Mouse (Mus musculus) hindlimb bud, embryonic 11.5 days (tissue): ENCODE results near the gene Pip4k2a.

Experiments used
- DNase-seq: peaks from one replicate; pipeline ENCODE4 v3.0.0-alpha.2; 2012; ENCODE audit warnings: low read depth, low spot score; ENCODE audit errors: extremely low spot score

The Pip4k2a gene

DNA sequence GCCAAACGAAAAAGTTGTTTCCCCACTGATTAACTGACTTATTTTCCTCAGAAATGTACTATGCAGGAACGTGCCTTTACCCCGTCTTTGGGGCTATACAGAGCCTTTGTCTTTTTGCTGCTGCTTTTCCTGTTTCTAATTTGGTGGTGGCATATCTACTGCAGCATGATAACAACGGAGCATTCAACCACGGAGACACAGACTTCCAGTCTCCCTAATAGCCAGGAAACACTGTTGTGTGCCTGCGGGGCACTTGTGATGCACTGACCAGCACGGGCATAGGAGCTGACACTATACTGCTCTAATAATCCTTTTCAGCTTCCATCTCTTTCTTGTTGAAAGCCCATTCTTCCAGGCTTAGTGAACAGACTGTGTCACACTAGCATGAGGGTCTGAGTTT lies 41.0 kb downstream of the Pip4k2a start:
- DNase-seq: no peak

DNA sequence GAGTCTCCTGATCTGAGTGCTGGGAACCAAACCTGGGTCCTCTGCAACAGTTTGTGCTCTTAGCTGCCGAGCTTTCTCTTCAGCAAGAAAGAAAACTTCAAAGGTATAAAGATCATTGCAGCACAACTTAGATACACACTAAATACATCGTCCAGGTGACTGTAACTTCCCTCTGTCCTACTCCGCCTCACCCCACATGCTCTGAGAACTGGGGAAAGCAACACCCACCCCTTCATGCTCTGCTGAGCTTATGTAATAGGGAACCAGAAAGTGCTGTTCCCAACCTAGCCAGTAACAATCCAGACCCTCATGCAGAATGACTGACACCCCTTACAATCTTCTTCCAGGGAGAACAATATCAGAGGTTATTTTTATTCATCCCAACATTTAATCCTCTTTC lies 41.5 kb downstream of the Pip4k2a start:
- no peak for DNase-seq

DNA sequence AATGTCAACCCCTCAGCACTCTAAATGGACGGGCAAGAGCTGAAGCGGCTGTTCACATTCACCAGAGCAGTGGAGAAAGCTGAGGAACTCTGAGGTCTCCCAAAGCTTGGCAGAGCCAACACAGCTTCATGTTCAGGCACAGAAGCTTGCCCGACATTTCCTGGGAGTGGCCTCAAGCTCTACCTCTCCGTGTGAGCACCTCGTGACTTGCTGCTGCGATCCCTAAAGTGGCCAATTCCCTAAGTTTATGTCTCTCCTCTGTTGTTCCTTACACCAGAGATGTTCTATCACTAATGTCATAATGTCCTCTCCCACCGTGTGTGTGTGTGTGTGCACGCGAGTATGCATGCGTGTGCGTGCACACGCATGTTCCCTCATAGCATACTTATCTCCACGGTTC lies 42.3 kb downstream of the Pip4k2a start:
- no peak for DNase-seq

DNA sequence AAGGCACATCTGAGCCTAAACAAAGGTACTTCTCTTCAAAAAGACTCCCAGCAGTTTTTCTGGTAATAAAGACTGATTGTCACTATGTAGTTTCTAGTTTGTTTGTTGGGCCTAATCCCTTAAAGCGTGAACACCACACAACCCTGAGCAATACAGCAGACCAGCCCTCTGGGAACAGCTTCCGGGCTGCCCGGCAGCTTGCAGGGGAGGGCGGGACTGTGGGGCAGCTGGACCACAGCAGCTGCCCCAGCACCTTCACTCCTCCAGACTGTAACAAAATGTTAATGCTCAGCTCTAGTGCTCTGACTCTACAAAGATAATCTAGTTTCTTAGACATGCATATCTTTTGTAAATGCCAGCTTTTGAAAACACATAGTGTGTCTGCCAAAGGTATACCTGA lies 42.9 kb downstream of the Pip4k2a start:
- no peak for DNase-seq

DNA sequence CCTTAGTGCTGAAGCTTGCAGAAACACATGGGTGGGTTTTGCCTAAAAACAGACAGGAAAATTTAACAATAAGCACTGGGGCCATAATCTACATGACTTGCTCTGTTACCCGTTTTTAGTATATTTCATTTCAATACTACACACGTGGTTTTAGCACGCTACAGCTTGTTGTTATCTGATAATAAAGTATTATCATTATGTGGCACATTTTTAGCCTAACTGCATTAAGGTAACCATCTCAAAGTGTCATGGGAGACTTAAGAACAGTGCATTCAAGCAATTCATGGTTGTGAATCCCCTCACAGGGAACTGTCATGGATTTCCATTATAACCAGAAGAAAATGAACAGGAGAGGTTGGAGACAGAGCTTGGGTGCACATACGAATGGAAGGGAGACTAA lies 43.5 kb downstream of the Pip4k2a start:
- DNase-seq: no peak

DNA sequence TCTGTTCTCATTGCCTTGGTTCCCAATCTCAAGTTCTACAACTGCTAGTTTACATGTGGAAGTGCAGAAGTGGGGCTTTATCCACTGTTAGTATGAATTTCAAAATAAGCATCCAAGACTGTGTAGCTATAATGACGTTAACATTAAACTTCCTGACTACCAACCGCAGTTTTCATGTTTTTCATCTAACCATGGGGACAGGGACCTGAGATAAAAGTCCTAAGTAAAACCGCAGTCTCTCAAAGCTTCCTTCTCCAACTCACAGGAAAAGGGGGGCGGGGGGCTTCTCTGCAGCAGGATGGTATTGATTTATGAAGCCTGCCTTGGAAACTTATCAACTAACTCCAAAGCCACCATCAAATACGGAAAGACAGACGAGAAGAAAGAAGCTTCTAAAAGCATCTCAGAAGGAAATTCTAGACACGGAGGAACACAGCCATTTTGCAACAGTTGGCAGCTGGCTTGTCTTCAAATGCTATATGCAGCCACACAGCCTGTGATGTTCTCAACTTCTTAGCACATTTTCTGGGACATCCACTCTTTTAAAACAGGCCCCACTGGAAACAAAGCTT lies 45.7 kb downstream of the Pip4k2a start:
- no peak for DNase-seq

DNA sequence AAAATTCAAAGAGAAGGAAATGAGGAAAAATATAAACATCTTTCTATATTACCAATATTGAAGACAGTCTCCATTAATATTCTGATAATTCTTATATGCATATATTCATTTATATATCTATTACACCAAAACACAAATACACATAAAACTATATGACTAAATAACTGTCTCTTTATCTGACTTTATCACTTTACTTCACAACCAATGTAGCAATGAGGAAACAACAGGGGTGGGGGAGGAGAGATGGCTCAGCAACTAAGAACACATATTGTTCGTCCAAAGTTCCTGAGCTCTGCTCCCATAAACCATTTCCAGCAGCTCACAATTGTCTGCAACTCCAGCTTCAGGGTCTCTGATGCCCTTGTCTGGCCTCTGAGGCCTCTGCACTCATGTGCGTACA lies 47.2 kb downstream of the Pip4k2a start:
- no peak for DNase-seq

DNA sequence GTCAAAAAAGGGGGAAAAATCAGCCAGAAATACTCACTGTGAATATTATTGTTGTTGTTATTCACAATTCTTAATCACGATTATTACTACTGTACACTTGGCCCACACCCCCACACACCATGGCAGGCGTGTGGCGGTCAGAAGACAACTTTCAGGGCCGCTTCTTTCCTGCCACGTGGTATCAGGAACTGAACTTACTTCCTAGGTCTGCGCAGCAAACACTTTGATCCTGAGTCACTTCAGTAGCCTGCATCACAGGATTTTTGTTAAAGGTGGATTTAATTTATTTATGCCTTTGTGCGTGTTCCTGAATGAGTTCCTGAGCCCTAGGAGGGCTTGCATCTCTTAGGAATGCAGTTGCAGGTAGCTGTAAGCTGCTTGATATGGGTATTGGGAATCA lies 49.2 kb downstream of the Pip4k2a start:
- DNase-seq: no peak

DNA sequence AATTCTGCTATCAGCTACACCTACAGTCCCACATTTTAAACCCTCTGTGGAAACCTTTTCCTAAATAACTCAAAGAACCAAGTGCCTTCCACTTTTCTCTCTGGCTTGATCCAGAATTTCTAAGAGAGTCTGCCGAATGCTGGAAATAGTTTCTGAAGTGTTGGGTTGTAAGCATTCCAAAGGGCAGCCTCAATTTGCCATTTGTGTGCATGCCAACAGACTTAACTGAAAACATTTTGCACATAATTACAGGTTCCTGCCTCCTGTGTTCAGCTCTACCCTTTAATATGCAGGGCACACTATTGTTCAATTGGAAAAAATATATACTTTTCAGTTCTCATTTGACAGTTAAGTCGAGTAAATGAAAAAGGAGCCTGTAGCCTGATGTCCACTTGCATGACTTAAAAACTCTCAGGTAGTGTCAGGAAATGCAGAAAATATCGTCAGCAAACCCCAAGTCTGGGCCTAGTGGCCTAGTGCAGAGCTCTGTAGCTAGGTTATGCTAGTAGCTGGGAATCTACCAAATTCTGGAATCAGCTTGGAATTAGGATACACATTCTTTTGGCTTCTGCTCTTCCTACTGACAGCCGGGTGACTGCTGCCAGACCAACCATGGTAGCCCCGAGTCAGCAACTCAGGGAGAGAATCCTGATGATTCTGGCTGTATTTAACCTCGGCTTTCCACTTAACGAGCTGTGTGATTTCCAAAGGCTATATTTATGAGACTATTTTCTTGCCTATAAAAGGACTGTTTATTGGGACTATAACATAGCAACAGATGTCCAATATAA lies 50.1 kb downstream of the Pip4k2a start:
- no peak for DNase-seq

DNA sequence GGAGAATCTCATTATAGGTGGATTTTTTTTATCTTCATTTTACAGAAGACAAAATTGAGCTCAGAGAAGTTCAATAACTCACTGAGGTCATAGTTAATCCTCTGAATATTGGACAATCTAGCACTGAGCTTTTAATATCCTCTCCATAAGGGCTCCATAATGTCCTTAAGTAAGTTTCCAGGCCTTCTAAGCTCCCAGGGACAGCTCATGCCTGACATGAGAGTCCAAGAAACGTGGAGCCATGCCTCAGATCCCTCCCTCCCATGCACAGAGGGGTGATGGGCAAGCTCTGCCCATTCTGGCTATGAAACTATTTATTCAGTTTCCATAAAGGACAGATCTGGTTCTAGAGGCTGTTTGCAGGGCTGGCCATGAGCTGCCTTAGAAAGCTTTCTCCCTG lies 52.5 kb downstream of the Pip4k2a start:
- DNase-seq: no peak

DNA sequence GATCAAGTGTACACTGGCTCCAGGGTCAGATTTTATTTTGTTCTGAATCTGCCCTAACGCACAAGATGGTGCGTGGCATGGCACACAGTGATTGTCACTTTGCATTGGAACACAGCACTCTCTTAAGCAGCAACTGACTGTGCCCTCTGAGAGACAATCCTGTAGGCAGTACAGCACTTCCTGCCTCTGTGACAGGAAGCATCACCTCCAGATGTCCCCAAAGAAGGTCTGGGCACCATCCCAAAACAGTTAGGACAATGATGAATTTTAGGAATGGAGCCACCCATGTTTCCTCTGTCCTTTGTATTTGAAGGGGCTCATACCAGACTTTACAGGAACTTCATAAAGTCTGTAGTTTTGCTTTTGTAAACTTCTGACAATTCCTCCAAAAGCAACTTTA lies 54.0 kb downstream of the Pip4k2a start:
- DNase-seq: no peak

DNA sequence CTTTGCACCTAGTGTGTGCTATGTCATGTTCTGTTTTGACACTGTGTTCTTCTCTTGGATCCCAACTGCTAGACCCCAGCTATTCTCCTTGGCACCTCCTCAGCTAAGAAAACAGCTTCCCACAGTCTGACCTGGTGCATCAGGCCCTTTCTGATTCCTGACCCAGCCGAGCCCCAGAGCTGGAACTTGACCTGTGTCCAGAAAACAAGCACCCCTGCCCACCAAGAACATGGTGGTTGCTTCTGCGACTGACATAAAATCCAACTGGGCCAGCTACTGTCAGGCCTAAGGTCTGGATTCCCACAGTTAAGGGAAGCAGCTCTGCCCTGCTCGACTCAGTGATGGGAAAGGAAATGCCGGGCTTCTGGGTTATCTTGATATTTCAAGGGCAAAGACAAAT lies 54.6 kb downstream of the Pip4k2a start:
- no peak for DNase-seq

DNA sequence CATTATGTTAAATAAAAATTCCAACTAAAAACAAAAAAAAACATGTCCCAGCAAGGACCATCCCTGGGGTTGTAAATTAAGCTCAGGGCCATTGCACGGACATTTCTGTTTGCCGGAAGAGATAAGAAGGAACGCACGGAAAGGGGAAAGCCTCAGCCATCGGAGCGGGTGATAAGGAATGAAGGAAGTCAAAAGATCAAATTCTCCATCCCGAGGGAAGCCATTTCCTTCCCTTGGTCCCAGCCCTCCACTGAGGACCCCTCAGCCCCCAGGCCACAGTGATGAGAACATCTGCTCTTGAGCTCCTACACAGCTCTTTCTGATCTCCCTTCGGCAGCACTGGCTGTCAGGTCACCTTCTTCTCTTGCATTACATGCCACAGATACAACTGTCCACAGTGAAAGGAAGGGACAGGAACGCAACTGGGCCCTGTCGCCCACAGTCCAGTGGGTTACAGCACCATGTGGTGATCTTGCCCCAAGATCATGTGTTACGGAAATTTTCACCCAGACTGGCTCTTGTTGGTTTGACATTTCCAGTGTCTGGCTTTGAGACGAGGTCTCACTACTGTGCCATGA lies 57.1 kb downstream of the Pip4k2a start:
- no peak for DNase-seq

DNA sequence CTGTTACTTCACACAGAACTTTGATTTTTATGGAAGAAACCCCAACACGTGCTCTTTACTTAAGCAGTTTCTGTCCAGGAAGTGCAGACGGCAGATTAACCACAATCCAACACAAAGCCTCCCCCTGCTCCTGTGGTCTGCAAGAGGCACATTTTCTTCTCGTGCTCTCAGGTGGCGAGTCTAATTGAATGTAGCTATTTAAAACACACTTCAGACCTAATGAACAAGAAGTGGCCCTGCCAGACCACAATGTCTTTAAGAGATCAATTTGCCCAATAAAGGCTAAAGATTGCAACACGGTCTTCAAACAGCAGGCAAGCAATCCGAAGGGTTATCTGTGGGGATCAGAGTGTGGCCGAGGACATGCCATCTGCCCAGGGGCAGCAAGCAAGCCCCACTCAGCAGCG lies 59.0 kb downstream of the Pip4k2a start:
- DNase-seq: no peak

DNA sequence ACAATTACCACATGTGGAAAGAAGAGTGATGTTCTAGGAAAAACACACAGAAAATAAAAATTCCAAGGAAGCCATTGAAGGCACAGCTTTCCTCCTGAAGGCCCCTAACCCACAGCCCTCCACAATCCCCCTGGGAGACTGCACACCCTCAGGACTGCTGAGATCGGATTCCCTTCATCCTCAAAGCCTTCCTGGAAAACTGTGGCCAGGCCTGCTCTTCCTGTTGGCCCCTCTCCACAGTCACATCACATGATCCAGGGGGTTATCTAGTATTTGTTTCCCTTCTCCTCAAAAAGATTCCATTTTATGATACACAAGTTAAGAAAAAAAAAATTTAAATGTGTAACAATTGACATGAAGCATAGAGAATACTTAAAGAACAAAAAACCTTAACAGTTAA lies 59.7 kb downstream of the Pip4k2a start:
- DNase-seq: no peak

DNA sequence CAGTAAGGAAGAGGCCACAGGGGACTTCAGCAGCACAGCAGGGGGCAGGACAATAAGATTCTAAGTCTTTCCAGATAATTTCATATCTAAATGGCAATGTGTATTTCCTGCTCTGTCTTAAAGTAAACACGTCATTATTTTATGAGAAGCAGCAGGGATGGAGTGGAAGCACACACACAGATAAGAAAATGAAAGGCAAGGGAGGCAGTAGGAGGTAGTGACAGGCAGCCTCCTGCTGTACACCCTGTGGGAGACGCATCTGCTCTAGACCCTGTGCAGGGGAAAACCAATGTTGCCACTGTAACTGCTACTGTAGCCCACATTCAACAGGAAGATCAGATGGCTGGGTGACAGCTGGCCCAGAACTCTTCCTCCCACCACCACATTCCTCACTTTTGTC lies 60.3 kb downstream of the Pip4k2a start:
- no peak for DNase-seq

DNA sequence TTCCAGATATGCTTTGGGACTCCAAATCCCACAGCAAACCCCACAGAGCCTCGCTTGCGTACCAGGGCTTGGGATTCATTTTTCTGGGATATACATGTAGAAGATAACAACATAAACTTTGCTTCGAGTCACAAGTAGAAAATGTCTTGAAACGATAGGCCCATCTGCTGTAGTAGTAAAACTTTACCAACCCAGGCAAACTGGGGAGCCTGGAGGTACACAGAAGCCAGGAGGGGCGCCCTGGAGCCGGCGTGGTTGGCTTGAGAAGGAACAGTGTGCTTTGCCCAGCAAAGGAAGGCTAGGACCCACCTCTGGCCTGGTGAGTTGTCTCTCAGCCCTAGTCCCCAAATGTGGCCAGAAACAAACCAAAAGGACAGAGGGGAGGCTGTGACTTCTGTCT lies 61.5 kb downstream of the Pip4k2a start:
- no peak for DNase-seq

DNA sequence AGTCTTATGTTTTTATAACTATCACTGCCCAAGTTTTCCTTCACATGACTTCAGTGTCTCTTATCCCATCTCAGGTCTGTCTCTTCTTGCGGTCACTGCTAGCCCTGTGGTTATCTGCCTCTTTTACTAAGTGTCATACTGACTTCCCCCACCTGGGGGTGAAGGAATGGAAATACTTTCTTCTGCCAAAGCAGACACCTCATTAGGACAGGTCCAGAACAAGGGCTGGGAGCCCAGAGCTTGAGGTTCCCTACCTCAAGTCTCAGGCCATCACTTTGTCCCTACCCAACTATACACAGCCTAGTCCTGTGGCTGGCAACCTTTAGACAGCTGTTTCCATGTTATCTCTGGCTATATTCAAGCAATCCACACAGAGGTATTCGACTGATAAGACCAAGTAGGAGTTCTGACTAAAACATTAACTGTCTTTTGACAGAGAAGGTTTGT lies 62.3 kb downstream of the Pip4k2a start:
- no peak for DNase-seq

DNA sequence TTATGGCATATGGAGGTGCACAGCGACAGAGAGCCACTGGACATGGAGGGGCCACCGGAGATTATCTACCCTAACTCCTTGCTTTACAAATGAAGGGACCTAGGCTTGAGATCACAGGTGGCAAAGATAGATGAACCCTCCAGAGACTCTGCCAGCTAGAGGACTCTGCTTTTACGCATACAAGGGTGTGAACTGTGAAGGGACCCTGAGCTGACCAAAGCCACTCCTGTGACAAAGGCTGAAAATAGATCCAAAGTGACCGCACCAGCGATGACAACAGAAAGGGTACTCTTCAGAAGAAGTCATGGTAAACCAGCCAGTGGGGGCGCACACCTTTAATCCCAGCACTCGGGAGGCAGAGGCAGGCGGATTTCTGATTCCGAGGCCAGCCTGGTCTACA lies 63.8 kb downstream of the Pip4k2a start:
- DNase-seq: no peak

DNA sequence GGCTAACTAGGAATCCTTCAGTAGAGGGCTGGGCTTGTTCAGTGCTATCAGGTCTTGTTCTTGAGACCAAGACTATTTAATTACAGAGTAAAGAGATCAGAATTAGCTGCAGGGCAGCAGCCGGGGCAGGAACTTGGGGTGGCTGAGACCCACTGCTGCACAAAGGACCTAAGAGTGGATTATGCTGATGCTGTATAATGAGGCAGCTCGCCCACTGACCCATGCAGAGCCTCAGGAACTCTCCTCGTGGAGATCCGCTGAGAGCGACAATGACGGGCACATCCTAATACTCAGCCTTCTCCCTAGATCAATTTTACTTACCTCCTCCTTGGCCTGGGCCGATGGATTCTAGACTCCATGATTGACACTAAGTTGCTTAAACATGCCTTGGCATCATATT lies 64.5 kb downstream of the Pip4k2a start:
- DNase-seq: no peak

DNA sequence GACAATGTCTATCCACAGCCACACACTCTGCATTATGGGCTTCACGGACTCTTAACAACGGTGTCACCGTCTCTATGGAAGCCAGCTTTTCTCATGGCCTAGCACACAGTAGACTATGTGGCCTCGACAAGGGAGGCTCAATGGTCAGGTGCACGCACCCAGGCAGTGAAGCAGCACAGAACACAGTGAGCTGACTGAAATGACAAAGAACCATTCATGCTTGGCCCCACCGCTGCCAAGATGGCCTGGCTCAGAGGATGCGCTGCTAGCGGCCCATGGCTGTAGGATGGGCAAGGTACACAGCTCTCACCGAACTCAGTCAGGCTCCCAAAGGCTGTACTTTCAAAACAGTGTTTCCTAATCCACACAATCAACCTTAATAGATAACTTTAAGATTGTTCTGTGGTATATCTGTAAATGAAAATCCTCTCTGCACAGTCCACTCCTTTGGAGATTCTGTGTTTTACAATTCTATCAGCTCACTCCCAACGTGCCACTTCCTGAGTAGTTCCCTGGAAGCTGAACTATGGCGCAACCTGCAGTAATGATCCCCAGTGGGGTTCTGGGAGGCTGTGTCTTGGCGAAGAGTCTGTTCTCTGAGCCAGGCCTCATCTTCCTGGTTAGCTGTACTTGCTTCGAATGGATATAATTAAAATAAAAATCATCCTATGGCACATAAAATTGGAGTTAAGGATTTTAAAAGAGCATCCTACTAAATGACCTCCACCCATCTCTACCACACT lies 67.4 kb downstream of the Pip4k2a start:
- no peak for DNase-seq
